Mouse (Mus musculus): Measurements from ENCODE around the gene Shank2. TPM values are rescaled to one million over a fixed set of nuclear protein-coding genes. Genes with fewer than 3 reads are reported as not detected.

Gene Shank2
- total and polyA plus RNA-seq, 2 experiments from 2014 or later: 9.3 to 32.6 TPM

DNA sequence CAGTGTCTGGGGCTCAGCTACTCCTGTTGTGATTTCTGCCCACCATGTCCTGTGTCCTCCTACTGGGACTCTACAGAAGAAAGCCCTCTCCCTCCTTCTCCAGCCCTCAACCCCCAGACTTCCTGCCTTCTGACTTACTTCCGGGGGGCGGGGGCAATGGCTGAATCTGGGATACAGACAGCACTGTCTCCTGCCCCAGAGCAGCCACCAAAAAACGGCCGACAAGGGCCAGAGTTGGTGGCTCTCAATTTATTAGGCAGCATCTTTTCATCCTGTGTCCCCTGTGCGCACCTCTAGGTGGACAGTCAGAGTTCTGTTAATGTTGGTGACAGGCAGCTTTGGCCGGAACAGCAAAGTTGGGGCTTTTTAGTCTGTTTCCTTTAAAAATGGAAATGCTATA, 282.0 kb downstream of the Shank2 start:
- Histone ChIP-seq H3K9me3 (ENCODE audit: low read length) (no peaks in the 10 kb centered on the region), H3K4me2 (ENCODE audit: low read depth, low read length, poor library complexity, severe bottlenecking) (peak overlapping the region; percentile 75), H3K9ac (replicated peaks; ENCODE audit: low read length, poor library complexity, severe bottlenecking) (peak overlapping the region; percentile 80), H3K4me1 (ENCODE audit: insufficient read depth, low read length) (peaks cover 30% of the 10 kb centered on the region), H3K4me3 (ENCODE audit: low read depth, low read length) (peak overlapping the region; percentile 57), H3K27ac (ENCODE audit: low read depth, low read length) (peak overlapping the region; percentile 83), H3K36me3 (ENCODE audit: insufficient read depth, low read length) (0 out of 2 replicates have a peak, but pooled peaks cover 5% of the 10 kb centered on the region), H3K27me3 (ENCODE audit: insufficient read depth, low read length) (no peaks in the 10 kb centered on the region)
- 6% methylated on average over 6 of the region's 6 CpGs for WGBS
- no peak for TF ChIP-seq CTCF (IDR thresholded peaks at IDR 0.05)
- DNase-seq (ENCODE audit: low spot score) (peak; percentile 40), ATAC-seq (ENCODE audit: low FRiP score) (peak; percentile 53; the same call in 1 of the 2 replicates)

DNA sequence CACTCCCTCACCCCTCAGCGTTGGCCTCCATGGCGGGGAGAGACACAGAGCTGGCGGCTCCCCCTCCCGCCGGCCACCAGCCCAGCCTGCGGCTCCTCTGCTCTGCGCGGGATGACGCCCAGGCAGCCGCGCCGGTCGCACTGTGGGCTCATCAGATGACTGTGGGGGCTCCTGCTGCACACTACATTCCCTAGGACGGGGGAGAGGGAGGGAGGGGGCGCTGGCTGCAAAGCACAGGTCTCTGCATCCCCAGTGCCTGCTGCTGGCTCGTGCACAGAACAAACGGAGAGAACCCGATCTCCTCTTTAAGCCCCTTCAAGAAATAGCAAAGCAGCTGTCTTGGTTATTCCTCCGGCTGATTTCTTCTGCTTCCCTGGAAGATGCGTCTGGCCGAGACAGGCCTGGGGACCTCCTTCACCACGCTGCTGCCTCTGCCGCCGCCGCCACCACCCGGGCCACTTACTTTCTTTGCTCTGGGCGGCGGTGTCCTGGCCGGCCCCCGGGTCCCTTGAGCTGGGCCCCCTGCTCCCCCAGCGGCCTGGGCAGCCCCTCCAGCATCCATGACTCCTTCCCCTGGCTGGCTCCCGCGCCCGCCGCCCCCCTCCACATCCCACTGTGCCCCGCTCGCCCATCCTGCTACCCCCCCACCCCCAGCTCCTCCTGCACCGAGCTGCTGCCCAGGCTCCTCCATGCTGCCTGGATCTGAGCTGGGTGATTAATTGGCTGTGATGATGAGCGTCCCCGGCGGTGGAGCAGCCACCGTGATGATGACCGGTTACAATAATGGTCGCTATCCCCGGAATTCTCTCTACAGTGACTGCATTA, 282.7 kb downstream of the Shank2 start:
- Histone ChIP-seq H3K4me1 (ENCODE audit: insufficient read depth, low read length) (peaks cover 33% of the 10 kb centered on the region), H3K36me3 (ENCODE audit: insufficient read depth, low read length) (0 out of 2 replicates have a peak, but pooled peaks cover 3% of the 10 kb centered on the region), H3K27me3 (ENCODE audit: insufficient read depth, low read length) (no peaks in the 10 kb centered on the region), H3K4me3 (ENCODE audit: low read depth, low read length) (peak overlapping the region; percentile 57), H3K9ac (replicated peaks; ENCODE audit: low read length, poor library complexity, severe bottlenecking) (peak overlapping the region; percentile 80), H3K4me2 (ENCODE audit: low read depth, low read length, poor library complexity, severe bottlenecking) (peak overlapping the region; percentile 75), H3K27ac (ENCODE audit: low read depth, low read length) (peak overlapping the region; percentile 83), H3K9me3 (ENCODE audit: low read length) (no peaks in the 10 kb centered on the region)
- ATAC-seq (ENCODE audit: low FRiP score) (peak; percentile 87), DNase-seq (ENCODE audit: low spot score) (peak; percentile 77)
- WGBS: under 1% methylated on average over 40 of the region's 45 CpGs
- peak; percentile 23; the same call in 1 of the 2 replicates for TF ChIP-seq CTCF (IDR thresholded peaks at IDR 0.05)

DNA sequence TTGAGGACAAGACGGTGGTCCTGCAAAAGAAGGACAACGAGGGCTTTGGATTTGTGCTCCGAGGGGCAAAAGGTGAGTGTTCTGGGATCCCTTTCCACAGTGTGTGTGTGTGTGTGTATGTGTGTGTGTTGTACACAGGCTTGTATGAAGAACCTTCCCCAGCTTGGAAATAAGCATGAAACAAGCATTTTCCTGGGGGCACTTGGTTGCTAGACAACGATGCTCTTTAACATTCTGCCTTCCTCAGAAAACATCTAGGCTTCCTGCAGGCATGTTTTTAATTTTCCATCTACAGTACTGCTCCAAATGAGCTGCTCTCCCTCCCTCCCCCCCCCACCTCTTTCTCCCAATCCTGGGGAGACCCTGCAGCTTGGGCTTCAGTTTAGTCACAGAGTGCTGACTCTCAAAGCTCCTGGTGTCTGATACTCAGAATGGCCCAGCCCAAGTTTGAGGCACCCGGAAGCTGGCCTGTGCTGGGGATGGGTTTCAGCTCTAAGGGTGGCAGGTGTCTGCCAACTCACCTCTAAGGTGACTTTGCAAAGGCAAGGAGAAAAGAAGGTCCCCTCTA, 283.4 kb downstream of the Shank2 start:
- DNase-seq (ENCODE audit: low spot score): peak; percentile 60
- peak overlapping the region; percentile 75 for H3K4me2 ChIP-seq (ENCODE audit: low read depth, low read length, poor library complexity, severe bottlenecking)
- peak overlapping the region; percentile 83 for H3K27ac ChIP-seq (ENCODE audit: low read depth, low read length)
- no peaks in the 10 kb centered on the region for H3K36me3 ChIP-seq (ENCODE audit: insufficient read depth, low read length)
- peaks cover 33% of the 10 kb centered on the region for H3K4me1 ChIP-seq (ENCODE audit: insufficient read depth, low read length)
- WGBS: 8% methylated on average over 5 of the region's 5 CpGs
- no peak for TF ChIP-seq CTCF (IDR thresholded peaks at IDR 0.05)
- no peaks in the 10 kb centered on the region for H3K27me3 ChIP-seq (ENCODE audit: insufficient read depth, low read length)
- H3K4me3 ChIP-seq (ENCODE audit: low read depth, low read length): peak overlapping the region; percentile 57
- ATAC-seq (ENCODE audit: low FRiP score): peak; percentile 21; the same call in 1 of the 2 replicates
- H3K9me3 ChIP-seq (ENCODE audit: low read length): no peaks in the 10 kb centered on the region
- peak overlapping the region; percentile 80 for H3K9ac ChIP-seq (replicated peaks; ENCODE audit: low read length, poor library complexity, severe bottlenecking)

DNA sequence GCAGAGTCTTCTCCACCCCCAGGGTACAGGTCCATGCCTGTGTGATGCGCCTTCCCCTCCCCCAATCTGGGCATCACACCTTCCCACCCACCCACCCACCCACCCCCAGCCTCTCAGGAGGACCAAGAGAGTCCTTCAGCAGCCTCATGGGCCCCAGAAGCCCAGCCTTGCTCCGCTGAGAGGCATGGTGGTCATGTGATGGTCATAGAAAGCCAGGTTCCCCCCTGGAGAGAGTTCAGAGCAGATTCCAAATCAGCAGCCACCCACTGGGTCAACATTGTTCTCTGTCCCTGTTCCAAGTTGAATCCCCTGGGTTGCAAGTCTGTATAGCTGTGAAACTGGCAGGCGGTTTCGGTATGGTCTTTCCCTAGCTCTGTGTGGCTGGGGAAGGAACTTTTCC, 284.2 kb downstream of the Shank2 start:
- no peak for TF ChIP-seq CTCF (IDR thresholded peaks at IDR 0.05)
- no peak for DNase-seq (ENCODE audit: low spot score)
- Histone ChIP-seq H3K9ac (replicated peaks; ENCODE audit: low read length, poor library complexity, severe bottlenecking) (peak overlapping the region; percentile 80; the same call in 1 of the 2 replicates), H3K36me3 (ENCODE audit: insufficient read depth, low read length) (no peaks in the 10 kb centered on the region), H3K9me3 (ENCODE audit: low read length) (no peaks in the 10 kb centered on the region), H3K4me3 (ENCODE audit: low read depth, low read length) (peak overlapping the region; percentile 57), H3K4me1 (ENCODE audit: insufficient read depth, low read length) (peaks cover 35% of the 10 kb centered on the region), H3K4me2 (ENCODE audit: low read depth, low read length, poor library complexity, severe bottlenecking) (peak overlapping the region; percentile 75), H3K27ac (ENCODE audit: low read depth, low read length) (no peak overlapping the region), H3K27me3 (ENCODE audit: insufficient read depth, low read length) (no peaks in the 10 kb centered on the region)
- 57% methylated on average over 4 of the region's 4 CpGs for WGBS
- no peak for ATAC-seq (ENCODE audit: low FRiP score)

DNA sequence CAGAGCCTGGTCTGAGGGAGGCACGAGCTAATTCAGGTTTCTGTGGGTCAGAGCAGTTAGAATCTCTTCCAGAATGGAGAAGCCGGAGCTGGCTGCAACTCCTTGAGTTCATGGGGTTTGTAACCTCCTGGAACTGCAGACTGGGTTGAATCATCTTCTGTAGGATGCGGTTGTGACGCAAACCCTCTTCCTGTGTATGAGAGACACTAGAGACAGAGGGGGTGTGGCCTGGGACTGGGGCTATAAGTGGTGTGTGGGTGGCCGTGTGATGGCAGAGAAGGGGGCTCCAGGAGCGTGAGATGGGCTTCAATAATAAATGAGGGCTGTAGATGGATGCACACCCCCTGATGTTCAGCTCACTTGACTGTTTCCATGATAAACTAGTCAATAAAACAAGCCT, 286.3 kb downstream of the Shank2 start:
- no peak for TF ChIP-seq CTCF (IDR thresholded peaks at IDR 0.05)
- H3K9me3 ChIP-seq (ENCODE audit: low read length): no peaks in the 10 kb centered on the region
- DNase-seq (ENCODE audit: low spot score): no peak
- no peak overlapping the region for H3K4me3 ChIP-seq (ENCODE audit: low read depth, low read length)
- no peak overlapping the region for H3K9ac ChIP-seq (replicated peaks; ENCODE audit: low read length, poor library complexity, severe bottlenecking)
- H3K27ac ChIP-seq (ENCODE audit: low read depth, low read length): no peak overlapping the region
- ATAC-seq (ENCODE audit: low FRiP score): no peak
- H3K36me3 ChIP-seq (ENCODE audit: insufficient read depth, low read length): no peaks in the 10 kb centered on the region
- no peaks in the 10 kb centered on the region for H3K27me3 ChIP-seq (ENCODE audit: insufficient read depth, low read length)
- 74% methylated on average over 6 of the region's 6 CpGs for WGBS
- H3K4me1 ChIP-seq (ENCODE audit: insufficient read depth, low read length): peaks cover 35% of the 10 kb centered on the region
- H3K4me2 ChIP-seq (ENCODE audit: low read depth, low read length, poor library complexity, severe bottlenecking): peak overlapping the region; percentile 26; the same call in 1 of the 2 replicates

DNA sequence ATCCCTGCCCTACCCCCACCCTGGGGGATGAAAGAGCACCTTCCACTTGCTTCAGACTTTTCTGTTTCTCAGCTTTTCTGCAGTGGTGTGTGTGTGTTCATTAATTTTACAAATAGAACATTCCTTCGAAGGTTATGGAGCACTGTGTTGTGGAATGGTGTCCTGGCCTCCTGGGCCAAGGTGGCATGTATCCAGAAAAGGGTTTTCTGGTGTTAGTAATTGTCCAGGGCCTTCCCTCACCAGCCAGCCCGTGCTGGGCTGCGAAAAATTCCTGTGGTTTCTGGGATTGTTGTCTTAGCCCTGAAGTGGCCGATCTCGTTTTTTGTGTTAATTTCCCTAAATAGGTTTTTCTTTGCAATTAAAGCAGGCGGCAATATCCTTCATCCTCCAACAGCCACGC, 289.8 kb downstream of the Shank2 start:
- H3K36me3 ChIP-seq (ENCODE audit: insufficient read depth, low read length): no peaks in the 10 kb centered on the region
- no peak for TF ChIP-seq CTCF (IDR thresholded peaks at IDR 0.05)
- H3K4me1 ChIP-seq (ENCODE audit: insufficient read depth, low read length): peaks cover 27% of the 10 kb centered on the region
- no peak overlapping the region for H3K4me3 ChIP-seq (ENCODE audit: low read depth, low read length)
- H3K27ac ChIP-seq (ENCODE audit: low read depth, low read length): no peak overlapping the region
- ATAC-seq (ENCODE audit: low FRiP score) (no peak), DNase-seq (ENCODE audit: low spot score) (no peak)
- H3K4me2 ChIP-seq (ENCODE audit: low read depth, low read length, poor library complexity, severe bottlenecking): no peak overlapping the region
- WGBS: 50% methylated on average over 7 of the region's 7 CpGs
- H3K27me3 ChIP-seq (ENCODE audit: insufficient read depth, low read length): no peaks in the 10 kb centered on the region
- no peak overlapping the region for H3K9ac ChIP-seq (replicated peaks; ENCODE audit: low read length, poor library complexity, severe bottlenecking)
- no peaks in the 10 kb centered on the region for H3K9me3 ChIP-seq (ENCODE audit: low read length)
